Mouse (Mus musculus) urinary bladder, postnatal 14 days (tissue): ENCODE data around the gene Chadl.
"Not testable (repeated sequence)": the region's sequence is repeated elsewhere in the genome, so short reads cannot be mapped to it uniquely, and the experiment has no call there.

Source experiments
- DNase-seq: peaks from one replicate; pipeline ENCODE4 v3.0.0; 2021; ENCODE audit warnings: low spot score

Chadl gene

GRCm38 (mm10) chr15:81697175-81697574, at the start of gene Chadl:
Chadl (minus strand) TSS chr15:81697287.
- no peak for DNase-seq

GRCm38 (mm10) chr15:81745601-81746114, 48.6 kb upstream of the Chadl start:
- peak; percentile 53 for DNase-seq

GRCm38 (mm10) chr15:81744992-81745600, 48.0 kb upstream of the Chadl start, which contains the start of the genes Zc3h7b and Rangap1:
Zc3h7b (plus strand) TSS chr15:81745057.
Rangap1 (minus strand) TSS chr15:81745530.
- peak; percentile 78 for DNase-seq

- not testable (repeated sequence) for DNase-seq
Observed at GRCm38 (mm10) chr15:81742368-81742767, 45.3 kb upstream of the Chadl start.

GRCm38 (mm10) chr15:81739924-81740323, 42.8 kb upstream of the Chadl start:
- DNase-seq = no peak

- no peak for DNase-seq
Observed at GRCm38 (mm10) chr15:81739296-81739695, 42.2 kb upstream of the Chadl start.

- no peak for DNase-seq
Observed at GRCm38 (mm10) chr15:81735075-81735474, 38.0 kb upstream of the Chadl start.

- DNase-seq = peak; percentile 98
Observed at GRCm38 (mm10) chr15:81729792-81730635, 32.9 kb upstream of the Chadl start.

- DNase-seq = peak; percentile 56
Observed at GRCm38 (mm10) chr15:81729241-81729791, 32.2 kb upstream of the Chadl start.

- DNase-seq = no peak
Observed at GRCm38 (mm10) chr15:81725965-81726364, 28.9 kb upstream of the Chadl start.

GRCm38 (mm10) chr15:81723653-81724052, 26.6 kb upstream of the Chadl start:
- DNase-seq = no peak

GRCm38 (mm10) chr15:81722361-81722760, 25.3 kb upstream of the Chadl start:
- no peak for DNase-seq

GRCm38 (mm10) chr15:81719139-81719531, 22.0 kb upstream of the Chadl start:
- no peak for DNase-seq

- no peak for DNase-seq
Observed at GRCm38 (mm10) chr15:81718336-81719138, 21.4 kb upstream of the Chadl start.

- DNase-seq = no peak
Observed at GRCm38 (mm10) chr15:81713742-81714141, 16.7 kb upstream of the Chadl start.

GRCm38 (mm10) chr15:81710801-81711200, 13.7 kb upstream of the Chadl start:
- DNase-seq = no peak

GRCm38 (mm10) chr15:81709686-81710085, 12.6 kb upstream of the Chadl start:
- no peak for DNase-seq

- no peak for DNase-seq
Observed at GRCm38 (mm10) chr15:81708991-81709390, 11.9 kb upstream of the Chadl start.

- no peak for DNase-seq
Observed at GRCm38 (mm10) chr15:81703094-81703489, 6.0 kb upstream of the Chadl start.

- DNase-seq = no peak
Observed at GRCm38 (mm10) chr15:81702306-81703093, 5.4 kb upstream of the Chadl start.

- DNase-seq = not testable (repeated sequence)
Observed at GRCm38 (mm10) chr15:81701350-81701749, 4.3 kb upstream of the Chadl start.
